Mouse (Mus musculus) midbrain, embryonic 15.5 days (tissue): ENCODE results near the gene Anapc15. TPM values are rescaled to one million over a fixed set of nuclear protein-coding genes. Genes with fewer than 3 reads are reported as not detected.
"Not testable (repeated sequence)": the region's sequence is repeated elsewhere in the genome, so short reads cannot be mapped to it uniquely, and the experiment has no call there.

Experiments used
- ATAC-seq: fragments of 200-750 bp; cut with Nextera tagmentation; replicated peaks from 2 replicates; pipeline ENCODE4 v1.8.0; 2017; ENCODE audit warnings: moderate TSS enrichment
- H3K27ac ChIP-seq: fragments of 300-500 bp; sonication (generic); 2 replicates; pipeline ENCODE4 v1.5.1; 2015; ENCODE audit warnings: mild to moderate bottlenecking, inconsistent platforms
- H3K27me3 ChIP-seq: fragments of 300-500 bp; sonication (generic); replicated peaks from 2 replicates; pipeline ENCODE4 v1.6.1; 2015; ENCODE audit warnings: inconsistent platforms
- H3K36me3 ChIP-seq: fragments of 300-500 bp; sonication (generic); replicated peaks from 2 replicates; pipeline ENCODE4 v1.6.1; 2015; ENCODE audit warnings: inconsistent platforms
- H3K4me1 ChIP-seq: fragments of 300-500 bp; sonication (generic); 2 replicates; pipeline ENCODE4 v1.6.1; 2015; ENCODE audit warnings: inconsistent platforms
- H3K4me2 ChIP-seq: fragments of 300-500 bp; sonication (generic); 2 replicates; pipeline ENCODE4 v1.6.1; 2015; ENCODE audit warnings: inconsistent platforms, mild to moderate bottlenecking, moderate library complexity
- H3K4me3 ChIP-seq: fragments of 300-500 bp; sonication (generic); 2 replicates; pipeline ENCODE4 v1.5.1; 2015; ENCODE audit warnings: mild to moderate bottlenecking, inconsistent platforms
- H3K9ac ChIP-seq: fragments of 300-500 bp; sonication (generic); 2 replicates; pipeline ENCODE4 v1.6.1; 2015; ENCODE audit warnings: mild to moderate bottlenecking, inconsistent platforms
- H3K9me3 ChIP-seq: fragments of 300-500 bp; sonication (generic); 2 replicates; pipeline ENCODE4 v1.6.1; 2016; ENCODE audit warnings: inconsistent platforms
- WGBS: fragments of 180-500 bp; shearing (Covaris S2); methylation state at CpG from one replicate; pipeline ENCODE4 v1.1.7; 2015; ENCODE audit warnings: mixed read lengths; 5-methylcytosine and 5-hydroxymethylcytosine counted together
- microRNA-seq: library from miRNA; unstranded; fragments of <30 nt; microRNA quantifications from one replicate; pipeline ENCODE4, GENCODE M21; 2016
- polyA plus RNA-seq: library from polyadenylated mRNA; unstranded; fragments of >200 nt; fragmentation: Nextera tagmentation; extraction: Ambion mirVana; gene quantifications from 2 replicates; pipeline ENCODE4 v1.2.1, GENCODE M21; 2015

Anapc15 gene
- polyA plus RNA-seq, 1 experiment from 2014 or later: 78.1 TPM

DNA sequence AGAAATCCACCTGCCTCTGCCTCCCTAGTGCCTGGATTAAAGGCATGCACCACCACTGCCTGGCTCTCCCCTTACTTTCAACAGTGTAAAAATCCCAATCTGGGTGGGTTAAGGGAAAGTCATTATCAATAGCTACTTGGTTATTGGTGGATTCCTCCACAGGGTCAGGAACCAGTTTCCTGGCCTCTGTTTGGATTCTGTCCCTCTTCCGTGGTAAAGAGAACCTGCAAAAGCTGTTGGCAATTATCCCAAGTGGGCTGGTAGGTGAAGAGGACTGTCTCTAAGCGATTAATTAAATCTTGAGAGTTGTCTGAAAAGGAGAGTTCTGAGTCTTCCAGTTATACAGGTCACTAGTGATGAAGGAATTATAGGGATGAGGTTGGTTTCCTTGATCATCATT lies 74.8 kb downstream of the Anapc15 start:
- WGBS: 82% methylated on average over 2 of the region's 2 CpGs
- ATAC-seq: no peak
- H3K4me1 ChIP-seq: peaks cover 26% of the 10 kb centered on the region
- no peak overlapping the region for H3K4me2 ChIP-seq
- no peak overlapping the region for H3K9ac ChIP-seq
- no peak overlapping the region for H3K4me3 ChIP-seq
- no peak overlapping the region for H3K27ac ChIP-seq
- no peaks in the 10 kb centered on the region for H3K27me3 ChIP-seq
- no peaks in the 10 kb centered on the region for H3K9me3 ChIP-seq
- no peaks in the 10 kb centered on the region for H3K36me3 ChIP-seq

DNA sequence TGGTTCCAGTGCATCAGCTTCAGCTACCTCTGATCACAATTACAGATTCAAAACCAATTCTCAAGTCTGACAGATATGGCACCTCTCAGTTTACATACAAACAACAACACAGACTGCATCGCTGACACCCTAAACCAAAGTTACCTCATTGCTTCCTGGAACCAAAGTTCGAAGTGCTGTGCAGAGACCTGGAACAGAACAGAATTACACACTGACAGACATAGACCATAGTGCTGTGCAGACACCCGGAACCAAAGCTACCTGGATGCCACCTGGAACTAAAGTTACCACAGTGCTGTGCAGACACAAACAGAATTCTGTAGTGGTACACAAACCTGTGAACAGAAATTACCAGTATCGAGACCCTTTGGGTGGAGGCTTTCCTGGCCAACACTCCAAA lies 76.2 kb downstream of the Anapc15 start:
- no peak overlapping the region for H3K9ac ChIP-seq
- WGBS: 96% methylated on average over 4 of the region's 4 CpGs

DNA sequence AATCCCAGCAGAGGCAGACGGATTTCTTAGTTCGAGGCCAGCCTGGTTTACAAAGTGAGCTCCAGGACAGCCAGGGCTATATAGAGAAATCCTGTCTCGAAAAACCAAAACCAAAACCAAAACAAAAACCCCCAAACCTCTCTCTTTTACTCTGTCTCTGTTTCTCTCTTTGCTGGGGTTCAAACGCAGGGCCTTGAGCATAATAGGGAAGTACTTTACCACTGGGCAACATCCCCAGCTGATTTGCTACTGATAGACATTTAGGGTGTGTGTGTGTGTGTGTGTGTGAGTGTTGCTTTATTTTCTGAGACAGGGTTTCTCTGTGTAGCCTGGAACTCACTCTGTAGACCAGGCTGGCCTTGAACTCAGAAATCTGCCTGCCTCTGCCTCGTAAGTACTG lies 85.5 kb downstream of the Anapc15 start:
- H3K36me3 ChIP-seq, H3K27ac ChIP-seq, H3K4me2 ChIP-seq, H3K27me3 ChIP-seq, ATAC-seq, H3K9me3 ChIP-seq, H3K4me1 ChIP-seq, H3K4me3 ChIP-seq, H3K9ac ChIP-seq: not testable (repeated sequence)
- WGBS: 95% methylated on average over 5 of the region's 5 CpGs

More for the DNA sequence above, 76.2 kb downstream of the Anapc15 start:
- Histone ChIP-seq H3K27ac (no peak overlapping the region), H3K9me3 (no peaks in the 10 kb centered on the region), H3K36me3 (no peaks in the 10 kb centered on the region), H3K4me2 (no peak overlapping the region), H3K4me3 (no peak overlapping the region), H3K27me3 (no peaks in the 10 kb centered on the region), H3K4me1 (peaks cover 22% of the 10 kb centered on the region)
- no peak for ATAC-seq

Small RNAs within 50 kb of the gene (microRNA-seq; reads per million reads assigned to microRNA genes)
- not detected for gene Gm22655

Other genes with a start within 250 kb of the Anapc15 start
- gene Clpb, start 200.1 kb upstream of the Anapc15 start, polyA plus RNA-seq: 40.6 and 50.1 TPM in 2 replicates
- gene Phox2a, start 45.4 kb upstream of the Anapc15 start, polyA plus RNA-seq: 0.10 and 0.55 TPM in 2 replicates
- 11.5 and 14.9 TPM in 2 replicates for gene Inppl1, start 25.5 kb upstream of the Anapc15 start, polyA plus RNA-seq
- gene Folr2, start 6.5 kb upstream of the Anapc15 start, polyA plus RNA-seq: 2.3 and 2.8 TPM in 2 replicates
- gene Folr1, start 7.1 kb downstream of the Anapc15 start, polyA plus RNA-seq: 17.4 and 18.8 TPM in 2 replicates
- 154 and 164 TPM in 2 replicates for gene Lamtor1, start 42.2 kb downstream of the Anapc15 start, polyA plus RNA-seq
- 0.29 and 0.54 TPM in 2 replicates for gene Tomt, start 42.6 kb downstream of the Anapc15 start, polyA plus RNA-seq
- 9.1 and 11.4 TPM in 2 replicates for gene Lrrc51, start 70.2 kb downstream of the Anapc15 start, polyA plus RNA-seq
- gene Numa1, start 70.4 kb downstream of the Anapc15 start, polyA plus RNA-seq: 50.9 and 53.1 TPM in 2 replicates
- gene Il18bp, start 155.0 kb downstream of the Anapc15 start, polyA plus RNA-seq: 4.6 and 6.3 TPM in 2 replicates
- 33.7 and 34.2 TPM in 2 replicates for gene Rnf121, start 201.8 kb downstream of the Anapc15 start, polyA plus RNA-seq
- gene Xndc1, start 201.8 kb downstream of the Anapc15 start, polyA plus RNA-seq: 29.6 and 29.8 TPM in 2 replicates
- gene Xntrpc, start 202.0 kb downstream of the Anapc15 start, polyA plus RNA-seq: 1.00 and 1.3 TPM in 2 replicates
- gene Trpc2, start 219.4 kb downstream of the Anapc15 start, polyA plus RNA-seq: not detected in 2 replicates
- gene Art1, start 238.0 kb downstream of the Anapc15 start, polyA plus RNA-seq: 0.36 and 0.37 TPM in 2 replicates
- gene Art5, start 245.8 kb downstream of the Anapc15 start, polyA plus RNA-seq: 0.34 and 0.65 TPM in 2 replicates